Mouse (Mus musculus): ENCODE measurements around the gene Tspear.
"Not testable (repeated sequence)": the region's sequence is repeated elsewhere in the genome, so short reads cannot be mapped to it uniquely, and the experiment has no call there.

The Tspear gene

DNA sequence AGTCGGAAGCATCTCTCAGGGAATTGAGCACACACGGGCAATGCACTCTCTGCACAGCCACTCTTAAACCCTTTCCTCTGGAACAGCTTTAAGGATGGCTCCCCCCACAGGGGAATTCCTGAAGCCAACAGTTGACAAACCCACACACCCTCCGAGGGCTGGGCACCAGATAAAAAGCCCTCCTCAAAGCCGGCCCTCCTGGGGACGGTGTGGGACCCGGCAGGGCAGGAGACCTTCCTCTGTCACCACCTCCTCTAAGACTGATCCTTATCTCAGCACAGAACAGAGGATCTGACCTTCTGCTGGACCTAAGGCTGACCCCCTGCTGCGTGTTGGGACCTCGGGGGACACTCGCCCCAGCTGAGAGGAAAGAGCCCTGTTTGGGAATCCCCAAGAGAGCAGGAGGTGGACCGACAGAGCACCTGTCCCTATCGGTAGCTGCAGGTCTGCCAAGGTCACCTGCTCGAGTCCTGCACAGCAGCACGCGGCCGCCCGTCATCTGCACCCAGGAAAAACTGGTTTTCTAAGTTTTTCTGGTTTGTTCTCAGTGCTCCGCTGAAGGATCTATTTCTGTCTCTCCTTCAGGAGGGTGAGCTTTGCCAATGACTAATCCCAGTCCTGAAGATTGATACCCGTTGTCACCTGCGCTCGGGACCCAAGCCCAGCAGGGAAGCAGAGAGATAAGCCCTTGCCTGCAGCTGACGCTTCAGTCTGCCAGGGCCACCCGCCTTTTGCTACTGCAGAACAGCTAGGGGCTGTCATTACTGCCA is at the start of gene Tspear:
TSS of gene Tspear (plus strand) at position 675 of the 770 bp plus-strand sequence.
- no peak for DNase-seq

DNA sequence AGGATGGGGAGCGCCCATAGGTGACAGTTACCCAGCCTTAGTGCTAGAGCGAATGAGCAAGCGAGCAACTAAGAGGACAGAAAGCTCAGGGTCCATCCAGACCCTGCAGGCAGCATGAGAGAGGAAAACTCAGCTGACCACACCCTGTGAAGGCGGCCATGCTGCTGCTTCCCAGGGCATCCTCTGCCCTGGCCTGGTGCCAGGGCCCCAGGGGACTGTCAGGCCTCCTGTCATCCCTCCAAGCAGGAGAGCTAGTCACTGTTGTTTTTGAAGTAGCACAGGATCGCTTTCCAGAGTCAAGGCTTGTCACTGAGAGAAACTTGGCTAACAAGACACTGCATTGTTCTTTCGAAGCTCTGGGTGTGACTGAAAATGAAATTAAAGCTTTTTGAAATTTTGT is 47.4 kb upstream of the Tspear start:
- DNase-seq = no peak

DNA sequence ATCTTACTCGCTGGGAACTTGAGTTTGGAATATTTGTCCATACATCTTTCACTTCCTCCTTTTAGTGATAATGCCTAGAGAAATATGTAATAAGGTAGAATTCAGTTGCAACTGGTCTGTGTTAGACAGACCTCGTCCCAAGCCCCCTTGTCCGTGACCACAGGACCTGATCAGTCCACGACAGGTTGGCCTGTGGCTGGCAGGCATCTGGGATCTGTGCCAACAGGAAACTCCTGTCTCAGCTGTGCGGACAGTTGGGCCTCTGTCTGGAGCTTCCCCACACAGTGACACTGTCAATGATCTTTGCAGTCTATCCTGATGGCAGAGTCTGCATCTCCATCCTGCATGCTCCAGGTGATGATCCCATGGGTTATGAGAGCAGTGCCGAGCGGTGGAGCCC is 43.2 kb upstream of the Tspear start:
- DNase-seq = no peak

DNA sequence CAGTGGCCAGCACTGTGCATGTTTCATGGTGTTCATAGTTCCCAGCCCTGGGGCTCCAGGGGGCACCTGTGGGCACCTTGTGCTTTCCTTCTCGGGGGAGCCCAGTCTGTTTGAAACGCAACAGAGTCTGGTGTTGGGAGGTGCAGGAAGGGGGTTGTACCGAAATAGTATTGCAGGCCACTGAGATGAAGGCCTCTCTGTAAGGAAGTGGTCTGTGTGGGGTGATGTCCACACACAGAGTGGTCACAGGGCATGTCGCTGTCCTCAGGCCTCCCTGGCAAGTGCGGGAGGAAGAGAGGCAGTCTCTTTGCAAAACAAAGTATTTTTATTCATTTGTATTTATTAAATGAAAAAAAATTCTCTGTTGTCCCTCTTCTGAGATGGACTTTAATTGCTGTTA is 40.8 kb upstream of the Tspear start:
- no peak for DNase-seq

DNA sequence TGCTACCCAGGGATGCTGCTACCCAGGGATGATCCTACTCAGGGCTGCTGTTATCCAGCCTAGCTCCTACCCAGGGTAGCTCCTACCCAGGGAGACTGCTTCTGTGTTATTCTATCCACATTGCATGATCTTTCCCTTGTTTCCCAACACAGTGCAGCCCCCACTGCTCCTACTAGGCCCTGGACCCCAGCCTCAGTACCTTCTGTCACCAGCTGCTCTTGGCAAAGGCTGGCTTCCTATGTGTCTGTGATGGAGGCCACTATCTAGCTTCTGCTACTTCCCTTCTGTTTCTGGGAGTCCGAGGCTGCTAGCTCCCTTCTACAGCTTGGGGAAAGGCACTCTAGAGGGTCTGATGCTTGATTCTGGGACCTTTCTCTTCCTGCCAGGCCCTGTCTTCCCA is 38.9 kb upstream of the Tspear start:
- DNase-seq = peak; percentile 39 to 42

DNA sequence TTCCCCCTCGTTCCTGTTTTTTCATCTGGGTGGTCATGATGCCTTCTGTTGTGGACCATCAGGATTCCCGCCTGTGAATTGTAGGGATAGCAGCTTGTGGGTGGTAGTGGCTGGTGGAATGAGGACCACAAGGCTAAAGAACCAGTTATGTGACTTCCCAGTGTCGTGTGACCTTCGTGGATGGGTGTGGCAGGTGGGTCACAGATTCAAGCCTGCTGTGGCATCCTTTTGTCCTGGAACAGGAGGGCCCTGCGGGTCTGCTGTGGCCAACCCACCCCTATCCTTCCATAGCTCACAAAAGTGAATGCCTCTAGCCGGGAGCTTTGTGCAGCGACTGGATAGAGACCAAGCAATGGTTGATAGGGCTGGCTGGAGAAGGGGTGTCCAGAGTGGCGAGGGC is 38.5 kb upstream of the Tspear start:
- no peak for DNase-seq

DNA sequence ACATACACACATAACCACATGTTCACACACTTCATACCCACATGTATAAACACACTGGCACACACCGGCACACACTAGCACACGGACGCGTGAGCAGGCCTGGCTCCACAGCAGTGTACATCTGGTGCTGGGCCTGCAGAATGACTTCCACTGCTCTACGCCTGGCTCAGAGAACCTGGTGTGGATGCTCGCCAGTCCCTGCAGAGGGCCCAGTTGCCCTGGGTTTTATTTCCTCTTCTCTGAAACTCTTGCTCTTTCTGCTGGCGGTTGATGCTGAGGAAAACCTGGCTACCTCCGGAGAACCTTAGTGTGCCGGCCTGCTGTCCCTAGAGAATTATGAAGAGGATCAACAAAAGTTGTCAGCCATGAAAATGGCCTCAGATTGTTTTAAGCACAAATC is 34.3 kb upstream of the Tspear start:
- DNase-seq = peak in 1 of 2 experiments; percentile 53

DNA sequence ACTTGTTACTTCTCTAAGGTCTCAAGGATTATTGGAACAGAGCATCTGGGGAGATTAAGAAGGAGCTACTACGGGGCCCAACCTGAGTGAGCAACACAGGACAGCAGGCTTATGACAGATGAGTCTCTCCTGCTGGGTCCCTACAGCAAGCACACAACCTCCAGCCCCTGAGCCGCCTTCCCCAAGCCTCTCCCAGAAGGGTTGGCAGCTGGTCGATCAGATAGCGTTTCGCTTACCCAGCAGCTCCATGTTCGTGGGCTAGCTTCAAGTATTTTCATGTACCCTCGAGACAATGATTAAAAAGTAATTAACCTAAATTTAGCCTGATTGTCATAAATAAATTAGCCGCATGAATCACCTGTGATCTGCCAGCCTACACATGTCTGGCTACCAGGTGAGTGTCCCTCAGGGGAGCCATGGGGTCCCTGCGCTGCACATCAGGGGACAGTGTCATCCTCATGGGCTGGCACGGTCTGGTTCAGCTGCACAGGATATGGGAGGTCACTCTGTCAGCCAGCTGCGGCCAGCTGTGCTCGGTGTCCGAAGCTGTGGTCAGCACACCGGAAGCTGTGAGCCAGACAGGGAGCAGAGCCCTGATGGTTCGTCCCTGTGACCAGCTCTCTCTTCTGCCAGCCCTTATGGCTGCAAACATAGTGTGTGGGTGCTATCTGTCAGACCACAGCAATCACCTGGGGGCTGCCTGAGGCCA is 27.9 kb upstream of the Tspear start:
- no peak for DNase-seq

DNA sequence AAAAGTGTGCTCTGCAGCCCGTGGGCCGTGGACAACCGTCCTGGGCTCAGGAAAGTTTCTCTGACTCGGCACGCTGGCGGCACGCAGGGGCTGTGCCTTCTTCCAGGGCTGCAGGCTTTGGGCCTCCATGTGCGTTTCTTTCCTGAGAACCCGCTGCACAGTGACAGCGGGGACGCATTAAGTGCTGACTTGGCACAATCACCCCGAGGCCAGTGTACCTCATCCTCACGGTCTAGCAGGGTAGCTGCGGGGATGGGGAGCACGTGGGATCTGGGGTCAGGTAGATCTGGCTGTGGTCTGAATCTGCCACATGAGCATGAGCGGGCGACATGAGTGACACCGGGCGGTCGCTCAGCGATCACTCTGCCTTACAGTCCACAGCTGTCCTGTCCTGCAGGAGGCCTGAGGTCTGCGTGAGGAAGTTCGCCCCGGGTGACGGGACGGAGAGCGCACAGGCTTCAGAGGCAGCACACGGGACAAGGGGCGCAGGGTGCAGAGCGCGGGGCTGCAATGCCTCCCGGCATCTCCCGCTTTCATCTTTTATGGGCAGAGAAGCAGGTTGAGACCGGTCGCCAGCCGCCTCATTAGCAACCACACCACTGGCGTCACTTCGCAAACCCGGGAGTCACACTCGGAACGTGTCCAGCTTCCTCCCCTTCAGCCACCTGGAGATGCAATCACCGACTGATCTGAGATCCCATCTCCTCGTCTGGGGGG is 22.3 kb upstream of the Tspear start:
- DNase-seq = no peak

DNA sequence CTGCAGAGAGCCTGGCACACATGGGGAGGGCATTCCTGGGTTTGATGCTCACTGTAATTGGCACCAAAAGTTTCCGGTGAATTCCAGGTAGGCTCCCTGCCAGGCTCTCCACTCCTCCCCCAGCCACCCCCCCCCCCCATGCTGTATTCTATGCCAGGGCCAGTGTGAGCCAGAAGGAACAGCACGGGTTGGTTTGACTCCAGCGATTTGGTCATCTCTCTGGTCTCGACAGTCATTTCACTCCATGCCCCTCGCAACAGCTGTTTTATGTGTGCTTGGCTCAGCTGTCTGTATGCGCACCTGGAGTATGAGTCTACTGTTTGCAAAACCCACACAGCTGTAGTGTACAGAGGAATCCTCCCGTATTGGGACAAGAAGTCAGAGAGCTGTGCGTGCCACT is 20.0 kb upstream of the Tspear start:
- peak; percentile 50 to 67 for DNase-seq

DNA sequence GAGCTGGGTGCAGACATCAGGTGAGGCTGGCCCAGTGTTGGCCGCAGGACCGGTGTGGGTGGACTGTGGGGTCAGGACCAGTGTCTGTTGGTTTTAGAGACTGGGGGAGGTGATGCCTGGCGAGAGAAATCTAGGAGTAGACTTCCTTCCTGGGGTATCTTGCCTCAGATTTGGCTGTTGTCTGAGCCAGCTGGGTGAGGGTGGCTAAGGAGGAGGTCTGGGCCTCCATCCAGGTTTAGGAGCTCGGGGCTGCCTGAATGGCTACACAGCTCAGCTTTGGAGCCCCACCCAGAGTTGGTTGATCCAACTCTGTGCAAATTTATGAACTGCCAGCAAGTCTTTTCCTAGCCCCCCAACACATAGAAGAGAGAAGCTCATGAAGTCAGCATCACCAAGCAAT is 19.0 kb upstream of the Tspear start:
- DNase-seq = no peak

DNA sequence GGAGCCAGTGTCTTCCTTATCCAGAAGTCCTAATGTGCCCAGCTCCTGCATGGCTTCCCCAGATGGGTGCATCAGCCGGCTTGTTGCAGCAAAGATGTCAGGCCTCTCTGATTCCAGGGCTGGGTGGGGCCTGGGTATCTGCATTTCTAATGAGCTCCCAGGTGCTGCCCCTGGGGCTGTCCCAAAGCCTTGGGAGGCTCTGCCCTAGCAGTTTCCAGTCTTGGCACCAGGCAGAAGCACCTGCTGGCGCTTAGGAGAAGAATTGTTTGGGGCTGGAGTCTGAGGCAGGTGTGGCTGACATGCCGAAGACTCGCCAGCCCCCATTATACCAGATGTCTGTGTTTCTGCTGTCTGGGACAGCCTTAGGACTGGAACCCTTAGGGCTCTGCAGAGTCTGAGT is 15.7 kb upstream of the Tspear start:
- no peak for DNase-seq

DNA sequence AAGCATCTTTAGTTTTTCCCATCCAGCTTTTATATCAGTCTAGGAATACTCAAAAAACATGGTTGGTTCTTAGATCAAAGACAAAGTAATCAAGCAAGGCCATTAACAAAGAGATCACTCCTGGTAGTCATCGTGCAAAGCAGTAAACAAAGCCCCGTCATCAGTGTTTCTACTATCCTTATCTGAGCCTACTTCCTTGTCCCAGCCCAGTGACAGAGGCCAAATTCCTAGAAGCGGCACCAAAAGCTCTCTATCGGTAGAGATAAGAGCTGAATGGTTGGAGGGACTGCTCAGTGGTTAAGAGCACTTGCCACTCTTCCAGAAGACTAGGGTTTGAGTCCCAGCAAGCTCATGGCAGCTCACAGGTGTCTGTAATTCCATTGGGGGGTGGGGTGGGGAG is 14.8 kb upstream of the Tspear start:
- DNase-seq = no peak

DNA sequence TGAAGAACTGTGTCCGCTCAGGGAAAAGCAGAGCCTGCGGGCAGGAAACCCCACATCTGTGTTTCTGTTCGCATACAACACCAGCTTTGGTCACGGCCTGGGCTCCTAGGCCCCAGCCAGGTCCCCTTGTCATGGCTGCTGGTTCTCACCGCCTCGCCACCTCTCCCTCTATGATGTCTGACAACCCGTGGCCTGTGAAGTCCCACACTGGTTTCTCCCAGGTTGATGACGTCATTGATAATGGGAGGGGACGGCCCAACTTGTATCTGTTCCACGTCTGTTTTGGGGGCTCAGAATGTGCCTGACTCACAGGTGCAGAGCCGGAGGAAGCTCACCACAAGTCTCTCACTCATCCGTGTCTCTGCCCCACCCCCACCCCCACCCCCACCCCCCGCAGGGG is 12.6 kb upstream of the Tspear start:
- no peak for DNase-seq

DNA sequence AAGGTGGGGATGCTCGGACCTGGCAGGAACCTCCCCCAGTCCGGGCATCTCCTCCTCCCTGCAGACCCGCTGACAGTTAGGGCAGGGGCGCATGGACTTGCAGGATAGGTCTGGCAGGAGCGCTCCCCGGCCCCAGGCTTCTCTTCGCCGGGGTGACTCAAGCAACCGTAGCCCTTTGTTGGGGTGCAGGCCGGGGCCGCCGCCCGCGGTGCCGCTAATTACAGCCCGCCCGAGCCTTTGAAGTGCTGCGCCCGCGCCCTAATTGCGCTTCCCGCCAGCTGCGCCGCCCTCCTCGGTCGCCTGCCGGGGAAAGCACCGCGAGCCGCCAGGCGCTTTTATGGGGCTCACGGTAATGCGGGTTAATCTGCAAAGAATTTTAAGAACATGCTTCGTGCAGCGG is 8.8 kb upstream of the Tspear start:
- DNase-seq = no peak

DNA sequence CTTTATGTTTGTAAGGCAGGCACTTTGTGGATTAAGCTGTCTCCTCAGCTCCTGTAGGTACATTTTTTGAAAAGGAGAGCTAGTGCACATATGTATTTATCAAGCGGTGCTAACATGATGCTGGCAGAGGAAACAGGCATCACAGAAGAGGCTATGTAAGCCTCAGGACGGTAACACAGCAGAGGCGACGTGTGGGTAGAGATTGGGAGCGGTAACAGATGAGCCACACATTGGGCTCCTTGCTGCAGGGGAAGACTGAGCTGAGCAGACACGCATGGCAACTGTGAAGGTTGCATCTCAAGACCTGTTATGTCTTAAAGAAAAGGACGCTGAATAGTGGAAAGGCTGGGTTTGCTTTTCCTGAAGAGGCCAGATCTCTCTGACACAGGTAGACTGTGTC is 3.4 kb upstream of the Tspear start:
- DNase-seq = no peak

DNA sequence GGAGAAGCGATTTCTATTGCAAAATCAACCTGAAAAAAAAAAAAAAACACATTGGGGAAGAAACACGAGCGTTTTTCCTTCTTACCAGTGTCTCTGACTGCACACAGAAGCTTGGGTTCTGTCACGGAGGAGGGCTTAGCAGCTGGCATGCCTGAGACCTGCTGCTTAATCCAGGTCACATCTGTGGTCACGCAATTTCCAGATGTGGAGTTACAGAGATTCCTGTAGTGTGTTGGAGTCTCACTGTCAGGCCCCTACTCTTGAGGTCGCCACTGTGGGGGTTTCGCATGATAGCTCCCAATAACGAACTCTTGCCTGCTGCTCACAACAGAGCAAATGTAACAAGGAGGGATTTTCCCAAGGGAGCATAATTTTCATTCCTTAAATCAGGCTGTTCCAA is 2.2 kb upstream of the Tspear start:
- DNase-seq = no peak

DNA sequence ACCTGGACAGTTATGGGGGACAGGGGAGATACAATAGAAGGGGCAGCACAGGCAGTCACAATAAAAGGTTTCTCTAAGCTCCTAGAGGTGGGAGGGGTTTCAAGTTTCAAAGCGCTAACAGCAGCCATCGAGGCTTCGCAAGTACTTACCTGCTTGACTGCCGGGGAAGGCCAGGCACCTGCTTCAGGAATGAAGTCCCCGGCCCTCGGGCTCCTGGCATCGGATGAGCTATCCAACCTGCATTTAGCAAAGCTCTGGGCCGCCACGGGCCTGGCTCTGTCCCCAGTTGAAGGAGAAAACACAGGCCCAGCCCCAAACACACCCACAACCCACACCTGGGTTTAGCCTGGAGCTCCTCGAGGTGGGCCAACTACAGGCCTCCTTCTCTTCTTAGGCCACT is 652 bp downstream of the Tspear start:
- no peak for DNase-seq

DNA sequence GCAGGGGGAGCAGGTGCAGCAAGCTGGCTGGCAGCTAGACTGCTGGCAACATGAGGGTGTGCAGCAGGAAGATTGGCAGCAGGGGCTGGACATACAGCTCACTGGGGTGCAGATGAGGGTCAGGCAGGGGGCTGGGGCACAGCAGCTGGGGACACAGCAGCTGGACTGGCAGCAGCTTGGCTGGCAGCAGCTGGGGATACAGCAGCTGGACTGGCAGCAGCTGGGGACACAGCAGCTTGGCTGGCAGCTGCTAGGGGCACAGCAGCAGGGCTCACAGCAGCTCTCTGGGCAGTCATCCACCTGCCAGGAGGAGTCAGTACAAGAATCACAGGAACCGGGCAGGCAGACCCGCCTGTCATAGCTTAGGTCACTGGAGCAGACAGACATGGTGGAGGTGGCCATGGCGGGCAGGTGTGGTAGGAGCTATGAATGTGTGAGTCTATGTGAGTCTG is 4.0 kb downstream of the Tspear start, which contains the start of gene Gm19402:
TSS of gene Gm19402 (minus strand) at position 402 of the 452 bp plus-strand sequence.
- not testable (repeated sequence) for DNase-seq

DNA sequence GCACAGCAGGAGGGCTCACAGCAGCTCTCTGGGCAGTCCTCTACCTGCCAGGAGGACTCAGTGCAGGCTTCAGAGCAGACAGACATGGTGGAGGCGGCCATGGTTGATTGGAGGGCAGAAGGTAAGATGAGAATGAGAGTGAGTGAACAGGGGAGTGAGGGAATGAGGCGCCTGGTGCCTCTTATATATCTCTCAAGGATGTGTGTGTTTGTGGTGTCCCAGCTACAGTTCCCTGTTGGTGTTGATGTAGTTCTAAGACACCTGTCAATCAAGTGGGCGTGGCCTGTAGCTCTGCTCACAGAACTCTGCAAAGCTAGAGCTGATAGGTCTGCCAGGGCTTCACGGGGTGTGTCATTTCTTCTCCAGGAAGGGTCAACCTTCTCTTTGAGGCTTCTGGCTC is 10.8 kb downstream of the Tspear start, which contains the start of gene Gm9508:
TSS of gene Gm9508 (minus strand) at position 101 of the 400 bp plus-strand sequence.
- DNase-seq = no peak

DNA sequence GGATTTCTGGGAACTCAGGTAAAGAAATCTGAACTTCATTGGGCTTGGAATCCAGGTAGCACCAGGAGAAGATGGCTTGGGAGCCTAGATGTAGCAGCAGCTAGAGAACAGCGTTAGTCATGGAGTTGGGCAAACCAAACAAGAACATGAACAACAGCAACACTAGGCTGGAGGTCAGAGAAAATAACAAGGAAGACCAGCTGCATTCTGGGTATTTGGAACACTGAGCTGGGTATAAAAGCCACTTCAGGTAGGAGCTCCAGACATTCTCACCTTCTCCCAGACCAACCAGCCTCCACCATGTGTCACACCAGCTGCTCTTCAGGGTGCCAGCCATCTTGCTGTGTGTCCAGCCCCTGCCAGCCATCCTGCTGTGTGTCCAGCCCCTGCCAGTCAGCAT is 20.0 kb downstream of the Tspear start, which contains the start of gene Gm10272:
TSS of gene Gm10272 (plus strand) at position 301 of the 400 bp plus-strand sequence.
- DNase-seq = no peak

DNA sequence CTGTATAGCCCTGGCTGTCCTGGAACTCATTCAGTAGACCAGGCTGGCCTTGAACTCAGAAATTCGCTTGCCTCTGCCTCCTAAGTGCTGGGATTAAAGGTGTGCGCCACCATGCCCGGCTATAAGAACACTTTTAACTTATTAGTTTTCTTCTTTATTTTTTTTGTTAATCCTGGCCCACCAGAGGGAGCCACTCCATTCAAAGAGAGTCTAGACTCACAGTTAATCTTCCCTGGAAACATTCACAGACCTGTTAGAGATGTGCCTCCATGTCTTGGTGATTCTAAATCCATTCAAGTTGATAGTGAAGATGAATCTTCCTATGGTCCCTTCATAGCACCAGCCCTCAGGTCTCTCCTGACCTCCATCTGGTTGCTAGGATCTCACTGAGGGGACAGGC is 23.5 kb downstream of the Tspear start:
- no peak for DNase-seq

DNA sequence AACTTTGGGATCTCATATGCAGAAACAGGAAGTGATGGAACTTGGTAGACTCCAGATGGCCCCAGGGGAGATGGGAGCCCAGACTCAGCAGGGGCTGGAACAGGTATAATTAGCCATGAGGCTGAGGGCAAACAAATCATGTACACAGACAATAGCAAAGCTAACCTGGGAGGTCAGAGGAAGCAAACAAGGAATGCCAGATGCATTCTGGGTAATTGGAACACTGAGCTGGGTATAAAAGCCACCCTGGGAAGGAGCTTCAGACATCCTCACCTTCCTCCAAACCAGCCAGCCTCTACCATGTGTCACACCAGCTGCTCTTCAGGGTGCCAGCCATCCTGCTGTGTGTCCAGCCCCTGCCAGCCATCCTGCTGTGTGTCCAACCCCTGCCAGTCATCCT is 24.8 kb downstream of the Tspear start, which contains the start of gene Gm10024:
TSS of gene Gm10024 (plus strand) at position 301 of the 400 bp plus-strand sequence.
- not testable (repeated sequence) for DNase-seq
